Mouse (Mus musculus): Measurements from ENCODE around the gene Mup2.
"Not testable (repeated sequence)": the region's sequence is repeated elsewhere in the genome, so short reads cannot be mapped to it uniquely, and the experiment has no call there.

Mup2 gene

GRCm38 (mm10) chr4:60154189-60154588, at the start of gene Mup2:
Gene Mup2, minus strand, starts transcription at chr4:60154289.
- in situ Hi-C loops (cut with MboI): not testable (repeated sequence)
